Comparison of ENCODE assay signal across 15 mouse cellular contexts in the genomic region with DNA sequence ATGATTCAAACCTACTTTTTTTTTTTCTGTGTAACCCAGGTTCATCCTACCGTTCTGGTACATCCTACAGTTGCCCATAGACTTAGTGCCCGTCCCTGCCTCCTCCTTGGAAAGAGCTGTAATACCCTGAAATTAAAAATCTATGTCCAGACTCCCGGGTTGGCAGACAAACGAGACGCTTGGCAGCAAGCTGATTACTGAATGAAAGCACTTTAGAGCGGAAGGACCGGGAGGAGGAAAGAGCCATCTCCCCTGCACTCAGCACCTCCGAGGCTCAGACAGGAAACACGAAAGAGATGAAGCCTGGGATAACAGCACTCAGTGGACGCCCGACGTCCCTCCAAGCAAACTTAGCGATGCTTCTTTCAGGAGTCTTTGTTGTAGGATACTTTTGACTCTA.
DNase-seq lines count a peak whose midpoint lies in the region; ATAC-seq and TF ChIP-seq lines count a peak whose summit lies in the region.
"Had no signal": no experiment of that assay in that cellular context is flagged by ENCODE, and none has a peak within 500 bp of the region (broad histone marks: within the 10 kb centered on the region; RNA-seq: fewer than 3 reads in every experiment).

No protein-coding gene starts in this region.

- peak; percentile 20 for ATAC-seq in frontal cortex, adult (ENCODE audit: low TSS enrichment)
- ATAC-seq: activated CD4-positive, CD25-positive, alpha-beta regulatory T cell, adult 4 months; liver, postnatal 0 days had no signal

- TF ChIP-seq CTCF in layer of hippocampus, adult 2 months (conservative IDR thresholded peaks at IDR 0.05), result no peak

- no peak for DNase-seq in frontal cortex, postnatal 14 days (ENCODE audit: low spot score in 2 of 2)
- no peak for DNase-seq in layer of hippocampus, adult 2 months (ENCODE audit: low spot score in 2 of 2)
- DNase-seq in layer of hippocampus, adult 18-20 months (ENCODE audit: low spot score in 2 of 2), result no peak
- peak; percentile 15 for DNase-seq in Muller cell, postnatal 12 days (ENCODE audit: inconsistent ontology term)
- DNase-seq in cerebellum, adult 9-11 months, result peak; percentile 12
- DNase-seq in thymus, postnatal 0 days (ENCODE audit: low spot score), result no peak
- DNase-seq: adrenal gland, postnatal 36 days; kidney, adult 11 months; kidney, postnatal 14 days; liver, postnatal 0 days; thymus, postnatal 14 days had no signal

- H3K27ac ChIP-seq in layer of hippocampus, adult 2 months, result no peak overlapping the region
- H3K27ac ChIP-seq: hindbrain, embryonic 13.5 days; limb, embryonic 15.5 days had no signal

- peak overlapping the region; percentile 24; the same call in 1 of the 2 replicates for H3K4me3 ChIP-seq in layer of hippocampus, adult 2 months
- H3K4me3 ChIP-seq: hindbrain, embryonic 13.5 days; limb, embryonic 15.5 days had no signal

Comparison
In these comparisons a context has a peak if more than half of its experiments do, and no peak if none do; other contexts are left out.
1. DNase-seq: peak in Muller cell, postnatal 12 days (single experiment) and cerebellum, adult 9-11 months (single experiment); none in frontal cortex, postnatal 14 days (0 of 2), layer of hippocampus, adult 2 months (0 of 2), layer of hippocampus, adult 18-20 months (0 of 2) and thymus, postnatal 0 days (single experiment).